Mouse (Mus musculus) limb, embryonic 14.5 days (tissue): Measurements from ENCODE around the gene Sgcd. TPM values are rescaled to one million over a fixed set of nuclear protein-coding genes. Genes with fewer than 3 reads are reported as not detected.

Experiments
- ATAC-seq: fragments of 200-750 bp; cut with Nextera tagmentation; 2 replicates; pipeline ENCODE4 v1.8.0; 2017; ENCODE audit warnings: low read depth, moderate number of reproducible peaks, moderate TSS enrichment; ENCODE audit not compliant: low FRiP score
- DNase-seq: peaks from one replicate; pipeline ENCODE4 v3.0.0-alpha.2; 2015; ENCODE audit warnings: low spot score
- H3K27ac ChIP-seq: fragments of 300-500 bp; sonication (generic); replicated peaks from 2 replicates; pipeline ENCODE4 v1.5.1; 2014; ENCODE audit warnings: low read depth, mild to moderate bottlenecking, low read length, moderate library complexity, mixed read lengths
- H3K27me3 ChIP-seq: fragments of 300-500 bp; sonication (generic); 2 replicates; pipeline ENCODE4 v1.6.1; 2014; ENCODE audit warnings: low read length, mixed read lengths; ENCODE audit not compliant: control insufficient read depth, insufficient read depth
- H3K36me3 ChIP-seq: fragments of 300-500 bp; sonication (generic); 2 replicates; pipeline ENCODE4 v1.6.1; 2014; ENCODE audit warnings: mild to moderate bottlenecking, low read length, moderate library complexity, mixed read lengths; ENCODE audit not compliant: control insufficient read depth, insufficient read depth
- H3K4me1 ChIP-seq: fragments of 300-500 bp; sonication (generic); 2 replicates; pipeline ENCODE4 v1.6.1; 2014; ENCODE audit warnings: antibody characterized with exemption, low read length, mixed read lengths; ENCODE audit not compliant: control insufficient read depth, insufficient read depth
- H3K4me2 ChIP-seq: fragments of 300-500 bp; sonication (generic); replicated peaks from 2 replicates; pipeline ENCODE4 v1.6.1; 2014; ENCODE audit warnings: low read depth, mild to moderate bottlenecking, low read length, moderate library complexity; ENCODE audit not compliant: severe bottlenecking
- H3K4me3 ChIP-seq: fragments of 300-500 bp; sonication (generic); replicated peaks from 2 replicates; pipeline ENCODE4 v1.5.1; 2014; ENCODE audit warnings: low read length
- H3K9ac ChIP-seq: fragments of 300-500 bp; sonication (generic); 2 replicates; pipeline ENCODE4 v1.6.1; 2014; ENCODE audit warnings: mild to moderate bottlenecking, low read depth, low read length, moderate library complexity; ENCODE audit not compliant: severe bottlenecking
- H3K9me3 ChIP-seq: fragments of 300-500 bp; sonication (generic); 2 replicates; pipeline ENCODE4 v1.6.1; 2016; ENCODE audit warnings: low read length; ENCODE audit not compliant: control insufficient read depth
- POLR2A ChIP-seq: fragments of 200-500 bp; IDR thresholded peaks from 2 replicates; pipeline ENCODE4 v1.8.0; 2012; ENCODE audit warnings: inconsistent platforms, mild to moderate bottlenecking, moderate library complexity, borderline replicate concordance; ENCODE audit not compliant: insufficient read depth, insufficient read length; ENCODE audit errors: extremely low read depth
- WGBS: fragments of 180-500 bp; shearing (Covaris S2); extraction: QIAGEN DNeasy Blood & Tissue Kit; methylation state at CpG from one replicate; pipeline ENCODE4 v1.1.7; 2014; 5-methylcytosine and 5-hydroxymethylcytosine counted together
- polyA plus RNA-seq, 2 experiments: library from polyadenylated mRNA; depleted of rRNA in 1 of 2; stranded (reverse) in 1 of 2; unstranded in 1 of 2; fragments of >200 nt; fragmentation: Nextera tagmentation in 1 of 2; extraction: Ambion mirVana in 1 of 2; gene quantifications; 2 replicates each; pipeline versions ENCODE4 v1.2.1 to v1.2.3; 2012 to 2014

The Sgcd gene
- polyA plus RNA-seq, 2 experiments, result 9.4 to 14.3 TPM

DNA sequence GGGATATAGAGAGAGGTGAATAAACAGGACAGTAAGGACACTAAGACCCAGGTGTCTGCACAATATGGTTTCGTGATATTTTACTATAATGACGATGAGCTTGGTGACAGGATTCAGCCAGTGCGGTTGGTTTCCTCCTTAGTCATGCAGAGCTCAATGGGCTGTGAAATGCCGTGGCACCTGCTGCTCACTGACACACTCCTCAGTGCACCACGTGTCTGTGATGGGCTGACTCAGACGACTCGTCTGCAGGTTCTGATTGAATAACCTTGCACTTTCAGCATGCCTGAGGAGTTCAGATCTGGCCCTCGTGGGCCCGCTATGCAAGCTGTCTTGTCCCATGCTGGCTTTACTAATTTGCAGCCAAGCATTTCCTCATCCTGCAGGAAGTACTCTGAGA, 839.2 kb downstream of the Sgcd start:
- no peak overlapping the region for H3K27ac ChIP-seq
- WGBS, result 72% methylated on average over 9 of the region's 9 CpGs
- no peaks in the 10 kb centered on the region for H3K36me3 ChIP-seq
- H3K4me1 ChIP-seq, result no peaks in the 10 kb centered on the region
- H3K4me3 ChIP-seq, result no peak overlapping the region
- no peaks in the 10 kb centered on the region for H3K27me3 ChIP-seq
- H3K9me3 ChIP-seq, result no peaks in the 10 kb centered on the region
- DNase-seq (no peak), ATAC-seq (no peak)
- TF ChIP-seq POLR2A, result no peak
- H3K4me2 ChIP-seq, result no peak overlapping the region
- H3K9ac ChIP-seq, result no peak overlapping the region

GRCm38 (mm10) chr11:47139867-47140266, 848.9 kb downstream of the Sgcd start:
- 81% methylated on average over 2 of the region's 2 CpGs for WGBS
- H3K4me2 ChIP-seq, result no peak overlapping the region
- no peak for ATAC-seq

GRCm38 (mm10) chr11:47139271-47139670, 849.5 kb downstream of the Sgcd start:
- 47% methylated on average over 1 of the region's 1 CpGs for WGBS
- ATAC-seq, result no peak
- no peaks in the 10 kb centered on the region for H3K9me3 ChIP-seq

More at GRCm38 (mm10) chr11:47139867-47140266, 848.9 kb downstream of the Sgcd start:
- DNase-seq, result no peak
- no peak overlapping the region for H3K4me3 ChIP-seq
- H3K4me1 ChIP-seq, result no peaks in the 10 kb centered on the region
- no peak overlapping the region for H3K9ac ChIP-seq
- no peak overlapping the region for H3K27ac ChIP-seq
- H3K36me3 ChIP-seq, result no peaks in the 10 kb centered on the region
- no peaks in the 10 kb centered on the region for H3K27me3 ChIP-seq
- no peak for TF ChIP-seq POLR2A
- H3K9me3 ChIP-seq, result no peaks in the 10 kb centered on the region

DNA sequence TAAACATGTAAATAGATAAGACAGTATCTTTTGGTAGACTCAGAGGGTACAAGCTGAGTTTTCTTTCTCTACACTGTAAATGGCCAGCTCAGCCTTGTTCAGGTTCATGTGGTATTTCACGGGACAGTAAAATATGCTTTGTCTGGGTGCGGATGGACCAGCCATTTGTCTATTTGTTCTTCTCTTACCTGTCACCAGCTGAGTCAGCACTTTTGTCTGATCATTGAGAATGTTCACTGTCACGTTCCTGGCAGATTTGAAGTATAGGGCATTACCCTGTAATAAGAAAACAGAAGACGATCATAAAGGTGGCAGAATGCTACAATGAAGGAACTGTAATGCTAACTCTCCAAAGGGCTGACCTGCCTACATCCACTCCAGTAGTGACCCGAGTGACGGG, 856.4 kb downstream of the Sgcd start:
- Histone ChIP-seq H3K27ac (no peak overlapping the region), H3K4me2 (no peak overlapping the region), H3K9ac (no peak overlapping the region), H3K4me3 (no peak overlapping the region), H3K27me3 (no peaks in the 10 kb centered on the region), H3K36me3 (no peaks in the 10 kb centered on the region), H3K9me3 (no peaks in the 10 kb centered on the region), H3K4me1 (no peaks in the 10 kb centered on the region)
- no peak for TF ChIP-seq POLR2A
- no peak for ATAC-seq
- WGBS, result 89% methylated on average over 6 of the region's 6 CpGs
- no peak for DNase-seq

More at GRCm38 (mm10) chr11:47139271-47139670, 849.5 kb downstream of the Sgcd start:
- Histone ChIP-seq H3K27me3 (no peaks in the 10 kb centered on the region), H3K4me2 (no peak overlapping the region), H3K4me1 (no peaks in the 10 kb centered on the region), H3K27ac (no peak overlapping the region), H3K4me3 (no peak overlapping the region), H3K36me3 (no peaks in the 10 kb centered on the region), H3K9ac (no peak overlapping the region)
- no peak for DNase-seq
- TF ChIP-seq POLR2A, result no peak

GRCm38 (mm10) chr11:47130432-47130831, 858.3 kb downstream of the Sgcd start:
- WGBS, result 53% methylated on average over 3 of the region's 3 CpGs

DNA sequence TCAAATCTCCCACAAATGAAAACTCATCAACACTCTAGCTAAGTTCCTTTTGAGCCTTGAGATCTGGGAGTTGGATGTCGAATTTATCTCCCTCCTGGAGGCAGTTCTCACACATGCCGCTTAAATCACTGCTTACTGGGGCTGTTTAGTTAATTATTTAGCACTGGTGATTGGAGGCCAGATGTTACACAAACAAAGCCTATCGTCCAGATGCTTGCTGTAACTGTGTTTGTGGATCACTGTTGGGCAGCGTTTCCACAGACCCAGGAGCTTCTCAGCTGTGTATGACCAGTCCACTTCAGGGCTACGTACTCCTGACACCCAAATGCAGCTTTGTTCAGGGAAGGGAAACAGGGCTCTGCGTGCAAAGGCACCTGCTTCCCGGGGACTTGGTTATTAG, 858.8 kb downstream of the Sgcd start:
- Histone ChIP-seq H3K36me3 (no peaks in the 10 kb centered on the region), H3K27ac (no peak overlapping the region), H3K4me3 (no peak overlapping the region), H3K27me3 (no peaks in the 10 kb centered on the region), H3K4me1 (no peaks in the 10 kb centered on the region), H3K9me3 (no peaks in the 10 kb centered on the region), H3K4me2 (no peak overlapping the region), H3K9ac (no peak overlapping the region)
- ATAC-seq (no peak), DNase-seq (no peak)
- WGBS, result 32% methylated on average over 7 of the region's 7 CpGs
- no peak for TF ChIP-seq POLR2A

More at GRCm38 (mm10) chr11:47130432-47130831, 858.3 kb downstream of the Sgcd start:
- DNase-seq, result no peak
- H3K9ac ChIP-seq, result no peak overlapping the region
- no peaks in the 10 kb centered on the region for H3K27me3 ChIP-seq
- H3K9me3 ChIP-seq, result no peaks in the 10 kb centered on the region
- H3K4me2 ChIP-seq, result no peak overlapping the region
- no peak overlapping the region for H3K27ac ChIP-seq
- no peak for TF ChIP-seq POLR2A
- no peaks in the 10 kb centered on the region for H3K4me1 ChIP-seq
- ATAC-seq, result no peak
- no peaks in the 10 kb centered on the region for H3K36me3 ChIP-seq
- H3K4me3 ChIP-seq, result no peak overlapping the region
